Mouse (Mus musculus) lung, adult 18-20 months (tissue): ENCODE data around the gene Mgarp.
"Not testable (repeated sequence)": the region's sequence is repeated elsewhere in the genome, so short reads cannot be mapped to it uniquely, and the experiment has no call there.

ENCODE experiments used
- DNase-seq, 2 experiments: peaks; one replicate each; pipeline ENCODE4 v3.0.0; 2022; ENCODE audit warnings: mixed read lengths in 2 of 2

Gene Mgarp

GRCm38 (mm10) chr3:51364703-51365516, 31.6 kb downstream of the Mgarp start:
- DNase-seq = peak; percentile 77 to 78

- DNase-seq = no peak
Measured at GRCm38 (mm10) chr3:51361066-51361465, 35.5 kb downstream of the Mgarp start.

GRCm38 (mm10) chr3:51359558-51360307, 36.8 kb downstream of the Mgarp start:
- no peak for DNase-seq

- DNase-seq = peak; percentile 69 to 71
Measured at GRCm38 (mm10) chr3:51358660-51359557, 37.6 kb downstream of the Mgarp start.

GRCm38 (mm10) chr3:51358181-51358580, 38.4 kb downstream of the Mgarp start:
- DNase-seq = peak; percentile 68 to 78

- DNase-seq = no peak
Measured at GRCm38 (mm10) chr3:51357624-51358023, 38.9 kb downstream of the Mgarp start.

GRCm38 (mm10) chr3:51357078-51357477, 39.5 kb downstream of the Mgarp start:
- no peak for DNase-seq

GRCm38 (mm10) chr3:51354956-51355355, 41.6 kb downstream of the Mgarp start:
- DNase-seq = not testable (repeated sequence)

- no peak for DNase-seq
Measured at GRCm38 (mm10) chr3:51354034-51354427, 42.5 kb downstream of the Mgarp start.

GRCm38 (mm10) chr3:51353325-51354033, 43.1 kb downstream of the Mgarp start:
- DNase-seq = peak; percentile 48 to 63

- no peak for DNase-seq
Measured at GRCm38 (mm10) chr3:51350806-51351205, 45.7 kb downstream of the Mgarp start.

GRCm38 (mm10) chr3:51348646-51349238, 47.8 kb downstream of the Mgarp start:
- DNase-seq = no peak

GRCm38 (mm10) chr3:51345017-51345416, 51.5 kb downstream of the Mgarp start:
- not testable (repeated sequence) for DNase-seq

GRCm38 (mm10) chr3:51344182-51344581, 52.4 kb downstream of the Mgarp start:
- not testable (repeated sequence) for DNase-seq

GRCm38 (mm10) chr3:51343260-51343659, 53.3 kb downstream of the Mgarp start:
- DNase-seq = no peak

- no peak for DNase-seq
Measured at GRCm38 (mm10) chr3:51342152-51342551, 54.4 kb downstream of the Mgarp start.

GRCm38 (mm10) chr3:51341268-51342081, 55.1 kb downstream of the Mgarp start:
- peak; percentile 90 to 93 for DNase-seq

- DNase-seq = peak; percentile 90 to 91
Measured at GRCm38 (mm10) chr3:51340552-51341267, 55.8 kb downstream of the Mgarp start, which contains the start of gene Elf2. Gene Elf2, minus strand, starts transcription at chr3:51340663.

- DNase-seq = peak; percentile 59 to 64
Measured at GRCm38 (mm10) chr3:51339734-51340551, 56.6 kb downstream of the Mgarp start.
